Mouse (Mus musculus): ENCODE results near the gene Srebf2. TPM values are rescaled to one million over a fixed set of nuclear protein-coding genes. Genes with fewer than 3 reads are reported as not detected.

Srebf2 gene
- total and polyA plus RNA-seq, 2 experiments from 2014 or later: 150 to 245 TPM

- no peak for TF ChIP-seq CTCF (IDR thresholded peaks at IDR 0.05)
- H3K27me3 ChIP-seq (ENCODE audit: insufficient read depth, low read length): peaks cover 24% of the 10 kb centered on the region
- DNase-seq (ENCODE audit: low spot score): no peak
- peaks cover 48% of the 10 kb centered on the region for H3K36me3 ChIP-seq (ENCODE audit: insufficient read depth, low read length)
- H3K9me3 ChIP-seq (ENCODE audit: low read length): no peaks in the 10 kb centered on the region
- 0 out of 2 replicates have a peak overlapping the region, but pooled peaks have one; percentile 13 for H3K9ac ChIP-seq (replicated peaks; ENCODE audit: low read length, poor library complexity, severe bottlenecking)
- H3K4me2 ChIP-seq (ENCODE audit: low read depth, low read length, poor library complexity, severe bottlenecking): no peak overlapping the region
- 66% methylated on average over 10 of the region's 10 CpGs for WGBS
- H3K4me1 ChIP-seq (ENCODE audit: insufficient read depth, low read length): peaks cover 9% of the 10 kb centered on the region; the same call in 1 of the 2 replicates
- H3K4me3 ChIP-seq (ENCODE audit: low read depth, low read length): no peak overlapping the region
- H3K27ac ChIP-seq (ENCODE audit: low read depth, low read length): no peak overlapping the region
- no peak for ATAC-seq (ENCODE audit: low FRiP score)
These were observed 57.8 kb downstream of the Srebf2 start for GRCm38 (mm10) chr15:82204680-82205371.

GRCm38 (mm10) chr15:82206365-82207104 lies 59.6 kb downstream of the Srebf2 start:
- peak; percentile 76 for ATAC-seq (ENCODE audit: low FRiP score)
- no peak overlapping the region for H3K4me2 ChIP-seq (ENCODE audit: low read depth, low read length, poor library complexity, severe bottlenecking)
- no peaks in the 10 kb centered on the region for H3K9me3 ChIP-seq (ENCODE audit: low read length)
- peak; percentile 93 for DNase-seq (ENCODE audit: low spot score)
- 61% methylated on average over 9 of the region's 9 CpGs for WGBS
- TF ChIP-seq CTCF (IDR thresholded peaks at IDR 0.05): no peak
- H3K9ac ChIP-seq (replicated peaks; ENCODE audit: low read length, poor library complexity, severe bottlenecking): no peak overlapping the region
- H3K36me3 ChIP-seq (ENCODE audit: insufficient read depth, low read length): peaks cover 33% of the 10 kb centered on the region
- no peak overlapping the region for H3K27ac ChIP-seq (ENCODE audit: low read depth, low read length)
- H3K27me3 ChIP-seq (ENCODE audit: insufficient read depth, low read length): peaks cover 41% of the 10 kb centered on the region
- peaks cover 9% of the 10 kb centered on the region; the same call in 1 of the 2 replicates for H3K4me1 ChIP-seq (ENCODE audit: insufficient read depth, low read length)
- H3K4me3 ChIP-seq (ENCODE audit: low read depth, low read length): no peak overlapping the region

- H3K4me2 ChIP-seq (ENCODE audit: low read depth, low read length, poor library complexity, severe bottlenecking): peak overlapping the region; percentile 18; the same call in 1 of the 2 replicates
- H3K27me3 ChIP-seq (ENCODE audit: insufficient read depth, low read length): peaks cover 46% of the 10 kb centered on the region
- H3K9ac ChIP-seq (replicated peaks; ENCODE audit: low read length, poor library complexity, severe bottlenecking): 0 out of 2 replicates have a peak overlapping the region, but pooled peaks have one; percentile 19
- H3K4me3 ChIP-seq (ENCODE audit: low read depth, low read length): no peak overlapping the region
- no peak for ATAC-seq (ENCODE audit: low FRiP score)
- TF ChIP-seq CTCF (IDR thresholded peaks at IDR 0.05): no peak
- 12% methylated on average over 34 of the region's 34 CpGs for WGBS
- peaks cover 9% of the 10 kb centered on the region; the same call in 1 of the 2 replicates for H3K4me1 ChIP-seq (ENCODE audit: insufficient read depth, low read length)
- no peaks in the 10 kb centered on the region for H3K9me3 ChIP-seq (ENCODE audit: low read length)
- DNase-seq (ENCODE audit: low spot score): no peak
- H3K27ac ChIP-seq (ENCODE audit: low read depth, low read length): no peak overlapping the region
- H3K36me3 ChIP-seq (ENCODE audit: insufficient read depth, low read length): peaks cover 29% of the 10 kb centered on the region
These were observed 60.1 kb downstream of the Srebf2 start for GRCm38 (mm10) chr15:82207105-82207459.

GRCm38 (mm10) chr15:82207504-82208219 lies 60.7 kb downstream of the Srebf2 start:
- no peak for ATAC-seq (ENCODE audit: low FRiP score)
- H3K9ac ChIP-seq (replicated peaks; ENCODE audit: low read length, poor library complexity, severe bottlenecking): no peak overlapping the region
- H3K36me3 ChIP-seq (ENCODE audit: insufficient read depth, low read length): peaks cover 26% of the 10 kb centered on the region
- H3K4me2 ChIP-seq (ENCODE audit: low read depth, low read length, poor library complexity, severe bottlenecking): peak overlapping the region; percentile 18; the same call in 1 of the 2 replicates
- H3K4me3 ChIP-seq (ENCODE audit: low read depth, low read length): no peak overlapping the region
- no peak for DNase-seq (ENCODE audit: low spot score)
- H3K9me3 ChIP-seq (ENCODE audit: low read length): no peaks in the 10 kb centered on the region
- H3K27ac ChIP-seq (ENCODE audit: low read depth, low read length): no peak overlapping the region
- peaks cover 52% of the 10 kb centered on the region for H3K27me3 ChIP-seq (ENCODE audit: insufficient read depth, low read length)
- peak; percentile 23; the same call in 1 of the 2 replicates for TF ChIP-seq CTCF (IDR thresholded peaks at IDR 0.05)
- peaks cover 9% of the 10 kb centered on the region; the same call in 1 of the 2 replicates for H3K4me1 ChIP-seq (ENCODE audit: insufficient read depth, low read length)
- 20% methylated on average over 30 of the region's 30 CpGs for WGBS

GRCm38 (mm10) chr15:82208307-82208706 lies 61.3 kb downstream of the Srebf2 start:
- Histone ChIP-seq H3K4me1 (ENCODE audit: insufficient read depth, low read length) (peaks cover 9% of the 10 kb centered on the region; the same call in 1 of the 2 replicates), H3K9me3 (ENCODE audit: low read length) (no peaks in the 10 kb centered on the region), H3K27me3 (ENCODE audit: insufficient read depth, low read length) (peaks cover 55% of the 10 kb centered on the region), H3K36me3 (ENCODE audit: insufficient read depth, low read length) (peaks cover 19% of the 10 kb centered on the region), H3K9ac (replicated peaks; ENCODE audit: low read length, poor library complexity, severe bottlenecking) (no peak overlapping the region), H3K27ac (ENCODE audit: low read depth, low read length) (no peak overlapping the region), H3K4me2 (ENCODE audit: low read depth, low read length, poor library complexity, severe bottlenecking) (no peak overlapping the region), H3K4me3 (ENCODE audit: low read depth, low read length) (no peak overlapping the region)
- ATAC-seq (ENCODE audit: low FRiP score) (no peak), DNase-seq (ENCODE audit: low spot score) (no peak)
- TF ChIP-seq CTCF (IDR thresholded peaks at IDR 0.05): no peak
- 84% methylated on average over 8 of the region's 8 CpGs for WGBS

Data from midbrain, postnatal 0 days (tissue).